Mouse (Mus musculus) testis, postnatal 14 days (tissue): ENCODE measurements at regions not wholly inside any gene's neighbourhood (a gene's known extent, or its start where the extent isn't known, plus 50 kb on each side); places are given as distances from the start of the nearest gene placed in this dataset.

Experiments used
- DNase-seq: peaks from one replicate; pipeline ENCODE4 v3.0.0; 2021; ENCODE audit warnings: low spot score

DNA sequence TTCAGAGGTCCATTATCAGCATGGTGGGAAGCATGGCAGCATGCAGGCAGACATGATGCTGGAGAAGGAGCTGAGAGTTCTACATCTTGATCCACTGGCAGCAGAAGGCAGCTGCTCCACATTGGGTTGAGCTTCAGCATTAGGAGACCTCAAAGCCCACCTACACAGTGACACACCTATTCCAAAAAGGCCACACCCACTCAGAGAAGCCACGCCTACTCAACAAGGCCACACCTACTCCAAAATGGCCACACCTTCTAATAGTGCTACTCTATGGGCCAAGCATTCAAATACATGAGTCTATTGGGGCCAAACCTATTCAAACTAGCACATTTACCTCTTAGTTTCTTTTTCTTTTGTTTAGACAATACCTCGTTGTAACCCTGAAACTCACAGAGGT lies 50.4 kb upstream of the Sox13 start:
- DNase-seq = no peak
